Mouse (Mus musculus): ENCODE measurements around the gene Mmp28.

Gene Mmp28

DNA sequence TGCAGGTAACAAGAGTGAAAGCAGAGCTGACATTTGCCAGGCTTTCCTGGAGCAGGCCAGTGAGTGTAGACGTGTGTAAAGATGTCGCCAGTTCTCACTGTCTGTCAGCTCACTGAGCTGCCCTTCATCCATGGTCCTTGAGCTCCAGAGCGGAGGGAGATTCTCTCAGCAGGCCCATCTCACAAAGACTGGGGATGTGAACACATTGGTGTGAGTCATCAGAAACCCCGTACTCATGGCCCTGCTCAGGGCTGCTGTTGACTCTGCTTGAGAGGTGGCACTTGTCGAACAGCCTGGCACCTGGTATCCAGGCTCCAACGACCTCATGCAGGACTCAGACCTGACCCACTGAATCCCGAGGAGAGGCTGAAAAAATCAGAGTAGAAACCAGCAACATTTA is 59.1 kb downstream of the Mmp28 start:
- no peak for DNase-seq

DNA sequence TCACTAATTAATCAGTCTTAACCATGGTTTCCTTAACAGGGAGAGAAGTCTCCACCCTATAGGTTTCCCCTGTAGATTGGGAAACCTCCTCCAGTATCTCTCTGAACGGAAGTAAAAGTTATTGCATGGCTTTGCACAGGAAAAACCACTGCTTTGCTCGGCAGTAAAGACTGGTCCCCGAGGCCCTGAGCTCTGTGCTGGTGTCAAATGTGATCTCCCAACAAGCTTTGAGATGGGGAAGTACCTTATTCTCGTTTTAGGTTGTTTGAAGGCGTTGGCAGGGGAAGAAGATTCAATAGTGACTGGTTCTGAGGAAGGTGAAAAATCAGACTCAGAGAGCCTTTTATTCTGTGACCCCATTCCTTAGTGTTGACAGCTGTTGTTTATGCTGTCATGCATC is 64.1 kb downstream of the Mmp28 start:
- no peak for DNase-seq

- DNase-seq = peak; percentile 51
Measured at GRCm38 (mm10) chr11:83397626-83398025, 65.2 kb downstream of the Mmp28 start.

GRCm38 (mm10) chr11:83394802-83395439 is 68.0 kb downstream of the Mmp28 start:
- peak; percentile 10 for DNase-seq

- no peak for DNase-seq
Measured at GRCm38 (mm10) chr11:83393062-83393461, 69.8 kb downstream of the Mmp28 start.

Data from lung, postnatal 36 days (tissue).